Mouse (Mus musculus): ENCODE measurements around the gene P2rx2.

The P2rx2 gene

GRCm38 (mm10) chr5:110313127-110313526 lies 29.9 kb downstream of the P2rx2 start:
- no peak for DNase-seq

DNA sequence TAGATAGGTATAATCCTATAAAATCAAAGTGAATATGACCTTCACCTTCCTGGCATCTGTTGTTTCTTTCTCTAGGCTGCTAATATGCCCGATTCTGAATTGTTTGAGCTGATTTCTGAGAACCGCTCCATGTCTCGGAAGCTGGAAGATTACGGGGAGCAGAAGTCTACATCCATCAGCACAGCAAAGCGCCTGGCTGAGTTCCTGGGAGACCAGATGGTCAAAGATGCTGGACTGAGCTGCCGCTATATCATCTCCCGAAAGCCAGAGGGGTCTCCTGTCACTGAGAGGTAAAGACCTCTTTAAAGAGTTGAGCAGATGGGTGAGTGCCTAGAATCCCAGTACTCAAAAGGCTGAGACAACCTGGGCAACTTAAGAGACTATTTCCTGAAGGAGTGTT lies 34.2 kb downstream of the P2rx2 start:
- no peak for DNase-seq

GRCm38 (mm10) chr5:110300591-110300990 lies 42.4 kb downstream of the P2rx2 start:
- DNase-seq: no peak

GRCm38 (mm10) chr5:110296637-110297036 lies 46.4 kb downstream of the P2rx2 start:
- no peak for DNase-seq

DNA sequence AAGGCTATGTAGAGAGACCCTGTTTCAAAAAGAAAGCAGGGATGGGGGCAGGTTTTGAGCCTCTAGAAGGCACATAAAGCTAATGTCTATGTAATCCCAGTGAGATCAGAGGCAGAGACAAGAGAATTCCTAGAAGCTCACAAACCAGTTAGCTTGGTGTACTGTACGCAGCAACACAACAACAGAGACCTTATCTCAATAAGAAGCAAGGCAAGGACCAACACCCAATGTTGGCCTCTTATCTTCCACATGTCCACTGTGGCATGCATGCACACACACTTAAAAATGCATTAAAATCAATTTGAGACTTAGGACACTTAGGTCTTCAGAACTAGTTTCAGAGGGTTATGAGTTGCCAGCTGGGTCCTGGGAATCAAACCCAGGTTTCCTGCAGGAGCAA lies 51.4 kb downstream of the P2rx2 start:
- DNase-seq: no peak

Measured in cerebellum, adult 11 months (tissue).